Mouse (Mus musculus) hindbrain, embryonic 15.5 days (tissue): ENCODE measurements around the gene Cntd1. TPM values are rescaled to one million over a fixed set of nuclear protein-coding genes. Genes with fewer than 3 reads are reported as not detected.
A peak's percentile ranks its signal among the peaks of the same experiment; 100 is the strongest.

Experiments
- ATAC-seq: fragments of 200-750 bp; cut with Nextera tagmentation; 2 replicates; pipeline ENCODE4 v1.8.0; 2017; ENCODE audit warnings: low read depth, moderate number of reproducible peaks, moderate TSS enrichment; ENCODE audit not compliant: low FRiP score
- H3K27ac ChIP-seq: fragments of 300-500 bp; sonication (generic); replicated peaks from 2 replicates; pipeline ENCODE4 v1.5.1; 2015; ENCODE audit warnings: mild to moderate bottlenecking, inconsistent platforms
- H3K27me3 ChIP-seq: fragments of 300-500 bp; sonication (generic); 2 replicates; pipeline ENCODE4 v1.6.1; 2015; ENCODE audit warnings: control low read depth, inconsistent platforms
- H3K36me3 ChIP-seq: fragments of 300-500 bp; sonication (generic); 2 replicates; pipeline ENCODE4 v1.6.1; 2015; ENCODE audit warnings: control low read depth, inconsistent platforms
- H3K4me1 ChIP-seq: fragments of 300-500 bp; sonication (generic); replicated peaks from 2 replicates; pipeline ENCODE4 v1.6.1; 2015; ENCODE audit warnings: control low read depth, inconsistent platforms
- H3K4me2 ChIP-seq: fragments of 300-500 bp; sonication (generic); 2 replicates; pipeline ENCODE4 v1.6.1; 2015; ENCODE audit warnings: moderate library complexity, mild to moderate bottlenecking, inconsistent platforms
- H3K4me3 ChIP-seq: fragments of 300-500 bp; sonication (generic); 2 replicates; pipeline ENCODE4 v1.5.1; 2015; ENCODE audit warnings: mild to moderate bottlenecking, inconsistent platforms
- H3K9ac ChIP-seq: fragments of 300-500 bp; sonication (generic); 2 replicates; pipeline ENCODE4 v1.6.1; 2015; ENCODE audit warnings: inconsistent platforms
- H3K9me3 ChIP-seq: fragments of 300-500 bp; sonication (generic); 2 replicates; pipeline ENCODE4 v1.6.1; 2016; ENCODE audit warnings: control low read depth, inconsistent platforms
- WGBS: fragments of 180-500 bp; shearing (Covaris S2); methylation state at CpG from one replicate; pipeline ENCODE4 v1.1.7; 2015; 5-methylcytosine and 5-hydroxymethylcytosine counted together
- polyA plus RNA-seq: library from polyadenylated mRNA; unstranded; fragments of >200 nt; fragmentation: Nextera tagmentation; extraction: Ambion mirVana; gene quantifications from 2 replicates; pipeline ENCODE4 v1.2.1, GENCODE M21; 2015

Cntd1 gene
- polyA plus RNA-seq, 1 experiment from 2014 or later = 1.2 TPM

DNA sequence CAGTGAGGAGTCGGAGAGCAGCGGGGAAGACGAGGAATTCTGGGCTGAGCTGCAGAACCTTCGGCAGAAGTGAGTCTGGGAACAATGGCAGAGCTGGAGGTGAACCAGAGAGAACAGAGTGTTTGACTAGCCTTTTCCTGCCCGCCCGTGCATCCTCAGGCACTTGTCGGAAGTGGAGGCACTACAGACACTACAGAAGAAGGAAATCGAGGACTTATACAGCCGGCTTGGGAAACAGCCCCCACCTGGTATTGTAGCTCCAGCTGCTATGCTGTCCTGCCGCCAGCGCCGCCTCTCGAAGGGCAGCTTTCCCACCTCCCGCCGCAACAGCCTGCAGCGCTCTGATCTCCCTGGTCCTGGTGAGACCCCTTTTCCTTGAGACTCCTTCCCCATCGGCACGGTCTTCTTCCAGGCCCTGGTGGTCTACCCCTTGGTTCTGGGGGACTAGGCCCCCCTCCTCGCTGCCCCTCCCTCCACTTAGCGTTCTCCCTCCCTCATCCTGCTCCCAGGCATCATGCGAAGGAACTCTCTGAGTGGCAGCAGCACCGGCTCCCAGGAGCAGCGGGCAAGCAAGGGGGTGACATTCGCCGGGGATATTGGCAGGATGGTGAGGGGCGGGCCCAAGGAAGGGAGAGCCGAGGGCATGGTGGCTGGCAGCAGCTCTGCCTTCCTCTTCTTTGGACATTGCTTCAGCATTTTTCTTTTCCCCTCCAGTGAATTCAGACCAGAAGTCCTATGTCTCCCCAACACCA lies 2.3 kb upstream of the Cntd1 start:
- no peak overlapping the region for H3K4me3 ChIP-seq

DNA sequence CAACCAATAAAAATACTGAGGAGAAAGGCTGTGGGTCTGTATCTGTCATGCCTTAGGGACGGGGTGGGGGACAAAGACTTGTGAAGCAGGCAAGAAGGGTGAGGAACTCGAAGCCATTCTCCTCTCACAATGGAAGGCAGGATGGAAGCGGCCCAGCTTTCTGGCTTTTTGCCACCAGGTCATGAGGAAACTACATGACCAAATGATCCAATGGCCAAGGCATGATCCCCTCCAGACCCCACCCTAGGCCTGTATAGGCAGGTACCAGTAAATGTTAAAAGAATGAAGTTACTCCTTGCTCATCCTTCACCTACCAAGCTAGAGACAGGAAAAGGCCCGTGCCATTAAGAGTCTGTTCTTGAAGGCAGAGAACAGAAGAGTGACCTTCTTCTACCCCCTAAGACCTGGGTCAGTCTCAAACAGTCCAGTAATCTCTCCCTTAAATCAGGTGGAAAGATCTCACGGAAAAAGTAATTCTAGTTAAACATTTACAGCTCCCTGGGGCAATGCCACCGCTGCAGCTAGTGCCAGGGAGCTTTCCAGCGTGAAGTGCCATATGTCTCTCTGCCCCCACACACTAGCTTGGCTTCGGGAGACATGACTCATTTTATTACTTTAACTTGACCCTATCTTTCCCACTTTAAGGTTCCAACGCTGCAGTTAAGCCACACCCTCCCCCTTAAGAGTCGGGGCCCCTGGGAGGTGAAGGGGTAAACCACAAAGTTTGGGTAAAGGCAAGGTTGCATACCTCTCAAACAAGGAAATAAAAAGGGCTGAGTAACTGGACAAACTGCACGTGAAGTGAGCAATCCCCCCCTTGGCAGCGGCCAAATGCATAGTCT lies 1.2 kb upstream of the Cntd1 start:
- ATAC-seq = no peak
- H3K27ac ChIP-seq = no peak overlapping the region
- 69% methylated on average over 12 of the region's 12 CpGs for WGBS
- H3K4me3 ChIP-seq = peak overlapping the region; percentile 96
- H3K27me3 ChIP-seq = no peaks in the 10 kb centered on the region
- H3K9ac ChIP-seq = peak overlapping the region; percentile 94; the same call in 1 of the 2 replicates
- H3K36me3 ChIP-seq = no peaks in the 10 kb centered on the region
- peak overlapping the region; percentile 88 for H3K4me2 ChIP-seq
- peaks cover 28% of the 10 kb centered on the region for H3K4me1 ChIP-seq
- no peaks in the 10 kb centered on the region for H3K9me3 ChIP-seq

More for the DNA sequence above, 2.3 kb upstream of the Cntd1 start:
- peaks cover 28% of the 10 kb centered on the region for H3K4me1 ChIP-seq
- H3K36me3 ChIP-seq = no peaks in the 10 kb centered on the region
- H3K9ac ChIP-seq = no peak overlapping the region
- WGBS = 33% methylated on average over 24 of the region's 27 CpGs
- H3K9me3 ChIP-seq = no peaks in the 10 kb centered on the region
- H3K27ac ChIP-seq = no peak overlapping the region
- H3K4me2 ChIP-seq = peak overlapping the region; percentile 88
- no peaks in the 10 kb centered on the region; the same call in 1 of the 2 replicates for H3K27me3 ChIP-seq
- no peak for ATAC-seq

DNA sequence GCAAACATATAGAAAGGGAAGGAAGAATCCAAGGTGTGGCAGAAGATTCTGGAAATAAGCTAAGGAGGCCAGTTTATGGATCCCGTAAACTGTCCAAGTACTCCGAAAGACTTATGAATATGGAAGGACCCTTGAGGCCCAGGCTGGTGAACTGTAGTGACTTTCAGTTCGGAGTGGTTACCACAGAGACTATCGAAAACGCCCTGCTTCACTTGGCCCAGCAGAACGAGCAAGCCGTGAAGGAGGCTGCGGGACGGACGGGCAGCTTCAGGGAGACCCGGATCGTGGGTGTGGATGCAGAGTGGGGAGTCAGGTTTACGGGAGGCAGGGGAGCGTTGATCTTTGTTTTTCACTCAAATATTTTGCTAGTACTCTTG lies 369 bp downstream of the Cntd1 start:
- Histone ChIP-seq H3K27me3 (no peaks in the 10 kb centered on the region), H3K9ac (peak overlapping the region; percentile 94; the same call in 1 of the 2 replicates), H3K4me1 (peaks cover 28% of the 10 kb centered on the region), H3K9me3 (no peaks in the 10 kb centered on the region), H3K36me3 (no peaks in the 10 kb centered on the region), H3K27ac (no peak overlapping the region), H3K4me2 (peak overlapping the region; percentile 88), H3K4me3 (peak overlapping the region; percentile 96)
- 60% methylated on average over 14 of the region's 14 CpGs for WGBS
- peak; percentile 24; the same call in 1 of the 2 replicates for ATAC-seq

DNA sequence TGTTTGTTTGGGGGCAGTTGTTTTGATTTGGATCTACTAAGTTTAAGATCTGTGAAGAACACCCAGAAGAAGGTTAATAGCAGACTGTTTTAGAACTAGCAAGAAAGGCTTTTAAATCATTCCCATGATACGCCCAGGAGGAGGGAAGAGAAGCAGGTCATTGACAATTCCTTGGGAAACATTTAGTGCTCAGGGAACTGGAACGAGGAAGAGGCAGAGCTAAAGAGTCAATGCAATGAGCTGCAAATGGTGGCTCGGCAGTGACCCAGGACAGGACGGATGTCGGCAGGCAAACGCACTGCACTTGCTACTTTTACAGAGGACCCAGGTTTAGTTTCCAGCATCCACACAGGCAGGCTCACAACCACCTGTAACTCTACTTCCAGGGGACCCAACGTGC lies 2.0 kb downstream of the Cntd1 start:
- Histone ChIP-seq H3K4me3 (no peak overlapping the region), H3K9ac (no peak overlapping the region), H3K27me3 (no peaks in the 10 kb centered on the region), H3K4me1 (peaks cover 28% of the 10 kb centered on the region), H3K4me2 (no peak overlapping the region), H3K27ac (no peak overlapping the region), H3K36me3 (no peaks in the 10 kb centered on the region), H3K9me3 (no peaks in the 10 kb centered on the region)
- WGBS = 52% methylated on average over 7 of the region's 7 CpGs
- ATAC-seq = no peak

DNA sequence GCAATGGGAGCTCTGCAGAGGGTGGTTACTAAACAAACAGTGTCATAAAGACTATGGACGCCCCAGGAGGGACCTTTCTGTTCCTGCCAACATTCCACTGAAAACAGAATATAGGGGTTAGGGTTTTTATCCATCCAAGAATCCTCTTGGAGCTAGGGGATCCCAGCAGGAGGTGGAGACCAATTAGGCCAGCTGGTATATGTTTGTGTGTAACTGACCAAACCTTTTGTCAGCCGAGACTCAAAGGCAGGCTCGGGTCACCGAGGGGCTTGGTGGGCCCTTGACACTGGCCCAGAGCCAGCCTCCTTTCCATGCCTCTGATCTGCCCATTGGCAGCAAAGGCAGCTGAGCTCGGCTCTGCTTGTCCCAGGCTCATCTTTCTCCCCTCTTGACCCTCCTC lies 4.1 kb downstream of the Cntd1 start:
- Histone ChIP-seq H3K4me3 (no peak overlapping the region), H3K27me3 (no peaks in the 10 kb centered on the region), H3K9ac (no peak overlapping the region), H3K27ac (no peak overlapping the region), H3K9me3 (no peaks in the 10 kb centered on the region), H3K36me3 (0 out of 2 replicates have a peak, but pooled peaks cover 7% of the 10 kb centered on the region), H3K4me1 (peaks cover 12% of the 10 kb centered on the region), H3K4me2 (no peak overlapping the region)
- 31% methylated on average over 5 of the region's 5 CpGs for WGBS
- ATAC-seq = no peak

DNA sequence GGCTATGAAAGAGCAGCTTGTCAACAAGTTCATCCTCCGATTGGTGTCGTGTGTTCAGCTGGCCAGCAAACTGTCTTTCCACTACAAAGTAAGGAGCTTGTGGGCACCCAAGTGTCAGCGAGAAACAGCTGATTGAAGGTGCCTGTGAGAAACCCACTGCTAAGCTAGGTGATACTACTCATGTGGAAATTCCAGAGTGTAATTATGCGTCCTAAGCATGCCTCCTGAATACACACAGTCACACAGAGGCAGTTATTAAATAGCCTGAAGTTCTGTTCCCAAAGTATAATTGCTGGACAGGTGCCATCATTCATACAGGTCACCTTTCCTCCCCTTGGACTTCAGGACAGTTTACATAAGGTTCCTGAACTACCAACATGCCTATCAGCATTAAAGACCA lies 5.0 kb downstream of the Cntd1 start:
- H3K27ac ChIP-seq = no peak overlapping the region
- H3K9ac ChIP-seq = no peak overlapping the region
- no peaks in the 10 kb centered on the region for H3K9me3 ChIP-seq
- no peak overlapping the region for H3K4me2 ChIP-seq
- no peaks in the 10 kb centered on the region for H3K27me3 ChIP-seq
- H3K4me1 ChIP-seq = peaks cover 8% of the 10 kb centered on the region
- H3K4me3 ChIP-seq = no peak overlapping the region
- H3K36me3 ChIP-seq = peaks cover 16% of the 10 kb centered on the region
- ATAC-seq = no peak
- WGBS = 67% methylated on average over 4 of the region's 4 CpGs

DNA sequence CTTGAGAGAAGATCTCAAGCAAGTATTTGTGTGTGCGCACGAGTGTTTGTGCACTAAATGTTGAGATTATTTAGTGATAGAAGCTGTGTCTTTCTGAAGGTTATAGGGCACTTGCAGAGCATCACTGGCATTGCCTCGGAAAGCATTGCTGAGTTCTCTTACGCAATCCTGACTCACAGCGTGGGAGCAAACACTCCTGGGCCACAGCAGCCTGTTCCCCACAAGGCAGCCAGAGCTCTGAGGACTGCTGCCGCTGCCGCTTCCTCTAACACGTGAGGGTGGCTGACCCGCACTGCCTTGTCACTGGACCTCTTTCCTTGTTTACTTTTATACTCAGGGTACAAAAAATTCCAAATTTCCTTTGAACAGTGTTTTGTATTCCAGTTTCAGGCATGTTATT lies 8.5 kb downstream of the Cntd1 start:
- Histone ChIP-seq H3K27ac (no peak overlapping the region), H3K4me2 (no peak overlapping the region), H3K9ac (no peak overlapping the region), H3K9me3 (no peaks in the 10 kb centered on the region), H3K4me3 (no peak overlapping the region), H3K4me1 (no peaks in the 10 kb centered on the region), H3K36me3 (peaks cover 44% of the 10 kb centered on the region), H3K27me3 (no peaks in the 10 kb centered on the region)
- ATAC-seq = no peak
- 79% methylated on average over 9 of the region's 9 CpGs for WGBS

DNA sequence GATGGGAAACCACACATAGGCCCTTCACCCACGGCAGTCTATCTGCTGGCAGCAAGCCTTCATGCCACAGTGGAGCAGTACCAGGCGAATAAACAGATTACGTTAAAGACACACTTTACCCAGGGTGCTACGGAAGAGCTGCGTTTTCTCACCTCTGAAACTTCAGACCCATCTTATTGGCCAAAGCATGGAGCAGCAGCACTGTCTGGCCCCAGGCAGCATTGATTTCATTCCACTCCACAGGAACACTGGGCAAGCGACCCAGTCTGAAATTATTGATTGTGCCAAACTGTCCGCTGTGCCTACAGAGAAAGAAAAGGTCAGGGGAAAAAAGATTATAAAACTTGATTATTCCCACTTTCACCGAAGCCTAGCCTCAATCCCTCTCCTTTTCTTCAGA lies 12.4 kb downstream of the Cntd1 start:
- Histone ChIP-seq H3K36me3 (peaks cover 69% of the 10 kb centered on the region), H3K4me2 (no peak overlapping the region), H3K9me3 (no peaks in the 10 kb centered on the region), H3K4me1 (no peaks in the 10 kb centered on the region), H3K4me3 (no peak overlapping the region), H3K9ac (no peak overlapping the region), H3K27me3 (no peaks in the 10 kb centered on the region), H3K27ac (no peak overlapping the region)
- WGBS = 98% methylated on average over 8 of the region's 8 CpGs
- no peak for ATAC-seq

DNA sequence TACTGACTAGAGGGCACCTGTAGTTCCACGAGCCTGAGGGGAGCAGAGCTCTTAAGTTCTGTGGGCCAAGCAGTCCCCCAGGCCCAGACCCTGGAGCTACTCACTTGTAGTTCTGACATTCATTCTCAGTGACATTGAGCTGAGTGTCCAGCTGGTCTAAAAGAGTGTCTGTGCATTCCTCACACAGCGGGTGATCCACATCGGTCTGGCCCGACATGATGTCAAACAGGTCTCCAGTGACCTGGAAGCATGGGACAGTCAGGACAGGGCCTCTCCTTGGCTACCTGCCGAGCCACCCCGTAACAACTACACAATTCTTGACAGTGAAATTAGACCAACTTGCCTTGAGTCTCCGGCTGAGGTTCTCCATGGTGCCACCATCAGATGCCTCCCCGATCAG lies 16.4 kb downstream of the Cntd1 start:
- ATAC-seq = no peak

DNA sequence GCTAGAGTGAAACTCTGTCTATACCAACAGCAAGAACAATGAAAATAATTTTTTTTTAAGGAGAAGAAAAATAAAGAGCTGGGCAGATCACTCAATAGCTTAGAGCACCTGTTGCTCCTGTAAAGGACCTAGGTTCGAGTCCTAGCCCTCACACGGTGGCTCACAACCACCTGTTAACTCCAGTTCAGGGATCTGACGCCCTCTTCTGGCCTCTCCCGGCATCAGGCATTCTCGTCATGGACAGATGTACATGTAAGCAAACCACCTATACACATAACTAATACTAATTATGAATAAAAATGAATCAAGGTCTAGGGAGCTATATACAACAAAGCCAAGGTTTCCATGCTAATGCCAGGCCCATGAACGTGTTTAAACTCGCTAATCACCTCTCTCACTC lies 22.1 kb downstream of the Cntd1 start:
- Histone ChIP-seq H3K27me3 (no peaks in the 10 kb centered on the region), H3K9me3 (no peaks in the 10 kb centered on the region), H3K4me2 (peak overlapping the region; percentile 84), H3K36me3 (peaks cover 15% of the 10 kb centered on the region), H3K27ac (no peak overlapping the region), H3K9ac (peak overlapping the region; percentile 67; the same call in 1 of the 2 replicates), H3K4me3 (peak overlapping the region; percentile 79), H3K4me1 (peaks cover 19% of the 10 kb centered on the region)
- 70% methylated on average over 7 of the region's 7 CpGs for WGBS
- ATAC-seq = no peak

More for the DNA sequence above, 16.4 kb downstream of the Cntd1 start:
- no peak overlapping the region for H3K9ac ChIP-seq
- H3K36me3 ChIP-seq = peaks cover 56% of the 10 kb centered on the region
- H3K27me3 ChIP-seq = no peaks in the 10 kb centered on the region
- no peak overlapping the region for H3K27ac ChIP-seq
- no peaks in the 10 kb centered on the region for H3K9me3 ChIP-seq
- no peak overlapping the region for H3K4me2 ChIP-seq
- WGBS = 88% methylated on average over 8 of the region's 8 CpGs
- H3K4me1 ChIP-seq = peaks cover under 1% of the 10 kb centered on the region
- H3K4me3 ChIP-seq = no peak overlapping the region

DNA sequence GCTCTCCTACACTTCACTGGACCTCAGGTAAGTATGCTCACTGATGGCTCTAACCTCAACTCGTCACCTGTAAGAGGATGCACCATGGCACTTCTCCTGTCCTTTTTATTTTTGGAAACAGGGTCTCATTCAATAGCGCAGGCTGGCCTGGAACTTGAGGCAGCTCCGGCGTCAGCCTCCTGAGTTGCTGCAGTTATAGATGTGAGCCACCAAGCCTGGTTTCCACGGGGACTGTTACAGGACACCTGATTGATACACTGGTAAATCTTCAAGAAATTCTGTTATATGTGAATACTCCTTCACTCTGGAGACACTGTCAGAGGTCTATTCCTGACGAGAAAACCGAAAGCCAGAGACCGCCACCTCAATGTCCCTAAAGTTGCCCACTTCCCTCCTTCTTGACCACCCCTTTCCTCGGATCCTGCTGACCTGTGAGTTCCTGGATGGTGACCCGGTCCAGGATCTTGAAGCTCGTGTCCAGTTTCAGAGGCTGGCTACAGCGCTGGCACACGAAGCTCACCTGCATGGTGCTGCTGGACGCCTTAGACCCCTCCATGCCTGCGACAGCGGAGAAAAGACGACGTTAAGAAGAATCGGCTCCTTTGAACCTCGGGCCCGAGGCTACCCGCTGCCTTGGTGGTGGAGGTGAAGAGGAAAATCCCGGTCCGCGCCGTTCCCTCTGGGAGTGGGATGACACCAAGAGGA lies 22.6 kb downstream of the Cntd1 start:
- WGBS = 14% methylated on average over 26 of the region's 26 CpGs
- ATAC-seq = peak; percentile 50; the same call in 1 of the 2 replicates

More for the DNA sequence above, 22.6 kb downstream of the Cntd1 start:
- H3K27ac ChIP-seq = peak overlapping the region; percentile 72
- peak overlapping the region; percentile 79 for H3K4me3 ChIP-seq
- no peaks in the 10 kb centered on the region for H3K27me3 ChIP-seq
- peaks cover 19% of the 10 kb centered on the region for H3K4me1 ChIP-seq
- peaks cover 13% of the 10 kb centered on the region; the same call in 1 of the 2 replicates for H3K36me3 ChIP-seq
- H3K9me3 ChIP-seq = no peaks in the 10 kb centered on the region
- H3K9ac ChIP-seq = peak overlapping the region; percentile 67
- H3K4me2 ChIP-seq = peak overlapping the region; percentile 84
